Mouse (Mus musculus): Measurements from ENCODE around the gene Ppp1r1a.

DNA sequence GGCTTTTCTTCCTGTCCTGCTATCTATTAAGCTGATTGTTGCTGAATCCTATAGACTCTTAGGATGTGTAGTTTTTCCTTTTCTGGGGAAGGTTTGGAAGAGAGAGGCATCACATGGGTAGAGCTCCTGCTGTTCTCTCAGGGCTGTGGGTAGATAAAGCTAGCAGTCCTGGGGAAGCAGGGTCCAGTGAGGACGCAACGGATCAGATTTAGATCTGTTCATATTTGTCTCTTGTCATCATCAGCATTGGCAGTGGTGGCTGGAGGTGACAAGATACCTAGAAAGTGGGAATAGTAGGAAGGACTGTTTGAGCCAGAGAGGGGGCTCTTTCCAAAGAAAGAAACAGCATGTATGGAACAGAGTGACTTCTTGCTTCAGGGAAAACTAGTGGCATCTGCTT lies 2.8 kb downstream of the Ppp1r1a start:
- TF ChIP-seq POLR2A (IDR thresholded peaks at IDR 0.05; ENCODE audit: borderline replicate concordance, control insufficient read depth, low read depth, low read length), result no peak
- TF ChIP-seq CTCF (IDR thresholded peaks at IDR 0.05; ENCODE audit: control insufficient read depth, insufficient read depth, low read length), result no peak
